Mouse (Mus musculus) olfactory bulb, adult 2 months (tissue): Measurements from ENCODE around the gene Zfp750.

Experiments used
- CTCF ChIP-seq: fragments of 200-500 bp; IDR thresholded peaks from 2 replicates; pipeline ENCODE4 v1.5.1; 2012; ENCODE audit warnings: low read depth, mild to moderate bottlenecking, low read length, moderate library complexity; ENCODE audit not compliant: insufficient read depth
- POLR2A ChIP-seq: fragments of 200-500 bp; IDR thresholded peaks from 2 replicates; pipeline ENCODE4 v1.6.1; 2012; ENCODE audit warnings: mild to moderate bottlenecking, low read depth, low read length, moderate library complexity; ENCODE audit not compliant: insufficient read depth

- no peak for TF ChIP-seq POLR2A
- no peak for TF ChIP-seq CTCF
Observed at GRCm38 (mm10) chr11:121548996-121549842, 30.1 kb upstream of the Zfp750 start.
